Mouse (Mus musculus) retina, postnatal 7 days (tissue): ENCODE data around the gene Cacna2d4.
A peak's percentile ranks its signal among the peaks of the same experiment; 100 is the strongest.

ENCODE experiments used
- DNase-seq: peaks from one replicate; pipeline ENCODE4 v3.0.0-alpha.2; 2012; ENCODE audit warnings: low read depth, low spot score

Cacna2d4 gene

GRCm38 (mm10) chr6:119220297-119220696 is 16.0 kb upstream of the Cacna2d4 start:
- peak; percentile 49 for DNase-seq

- DNase-seq = no peak
Observed at GRCm38 (mm10) chr6:119224451-119225195, 11.7 kb upstream of the Cacna2d4 start.

- no peak for DNase-seq
Observed at GRCm38 (mm10) chr6:119225226-119225625, 11.1 kb upstream of the Cacna2d4 start.

GRCm38 (mm10) chr6:119225731-119226130 is 10.6 kb upstream of the Cacna2d4 start:
- DNase-seq = no peak

GRCm38 (mm10) chr6:119227001-119227400 is 9.3 kb upstream of the Cacna2d4 start:
- DNase-seq = no peak

- DNase-seq = no peak
Observed at GRCm38 (mm10) chr6:119228861-119229603, 7.3 kb upstream of the Cacna2d4 start.

GRCm38 (mm10) chr6:119233066-119233465 is 3.3 kb upstream of the Cacna2d4 start:
- DNase-seq = no peak

- DNase-seq = no peak
Observed at GRCm38 (mm10) chr6:119235441-119235840, 885 bp upstream of the Cacna2d4 start.

GRCm38 (mm10) chr6:119237427-119237989 is 1.2 kb downstream of the Cacna2d4 start:
- peak; percentile 58 for DNase-seq

GRCm38 (mm10) chr6:119239341-119240005 is 3.1 kb downstream of the Cacna2d4 start:
- no peak for DNase-seq

- DNase-seq = no peak
Observed at GRCm38 (mm10) chr6:119240256-119240655, 3.9 kb downstream of the Cacna2d4 start.

- DNase-seq = peak; percentile 43
Observed at GRCm38 (mm10) chr6:119240871-119241705, 4.8 kb downstream of the Cacna2d4 start.

- no peak for DNase-seq
Observed at GRCm38 (mm10) chr6:119246082-119246481, 9.8 kb downstream of the Cacna2d4 start.

- DNase-seq = no peak
Observed at GRCm38 (mm10) chr6:119248578-119248977, 12.3 kb downstream of the Cacna2d4 start.

GRCm38 (mm10) chr6:119249726-119250125 is 13.4 kb downstream of the Cacna2d4 start:
- no peak for DNase-seq

GRCm38 (mm10) chr6:119251704-119252103 is 15.4 kb downstream of the Cacna2d4 start:
- DNase-seq = no peak

GRCm38 (mm10) chr6:119276713-119277112 is 40.4 kb downstream of the Cacna2d4 start:
- DNase-seq = no peak

- peak; percentile 44 for DNase-seq
Observed at GRCm38 (mm10) chr6:119280761-119281160, 44.4 kb downstream of the Cacna2d4 start.

- no peak for DNase-seq
Observed at GRCm38 (mm10) chr6:119301310-119301709, 65.0 kb downstream of the Cacna2d4 start.

GRCm38 (mm10) chr6:119303331-119303730 is 67.0 kb downstream of the Cacna2d4 start:
- DNase-seq = no peak

- no peak for DNase-seq
Observed at GRCm38 (mm10) chr6:119307867-119308413, 71.6 kb downstream of the Cacna2d4 start.
